12 mouse cellular contexts compared by ENCODE assay signal in genomic region chr1:193156316-193157110, GRCm38 (mm10). TPM values are rescaled to one million over a fixed set of nuclear protein-coding genes. Genes with fewer than 3 reads are reported as not detected.
A peak's percentile ranks its signal among the peaks of the same experiment; 100 is the strongest.
DNase-seq lines count a peak whose midpoint lies in the region; ATAC-seq and TF ChIP-seq lines count a peak whose summit lies in the region.
"Had no signal": no experiment of that assay in that cellular context is flagged by ENCODE, and none has a peak within 500 bp of the region (broad histone marks: within the 10 kb centered on the region; RNA-seq: fewer than 3 reads in every experiment).

No protein-coding gene starts in this region.

- peaks cover 14% of the 10 kb centered on the region for H3K4me1 ChIP-seq in kidney, embryonic 14.5 days (ENCODE audit: control insufficient read depth, insufficient read depth, low read length)
- peaks cover 22% of the 10 kb centered on the region for H3K4me1 ChIP-seq in intestine, embryonic 15.5 days (replicated peaks)
- no peaks in the 10 kb centered on the region; the same call in 1 of the 2 replicates for H3K4me1 ChIP-seq in stomach, postnatal 0 days (replicated peaks; ENCODE audit: control insufficient read depth, insufficient read depth)
- H3K4me1 ChIP-seq in cerebellum, adult 2 months (ENCODE audit: control insufficient read depth, insufficient read depth, low read length) = no peaks in the 10 kb centered on the region

- TF ChIP-seq POLR2A in cerebellum, adult 2 months (IDR thresholded peaks at IDR 0.05; ENCODE audit: borderline replicate concordance, insufficient read depth, low read length) = no peak

- peak; percentile 29 for DNase-seq in kidney, adult 11 months
- peak; percentile 35 for DNase-seq in liver
- DNase-seq in stomach, postnatal 0 days (ENCODE audit: low spot score) = peak; percentile 76
- DNase-seq in layer of hippocampus, adult 11-12 months (ENCODE audit: low spot score) = no peak
- DNase-seq in cerebellum, adult 2 months = no peak
- DNase-seq: embryo, embryonic 11 days had no signal

- TF ChIP-seq EP300 in stomach, postnatal 0 days (optimal IDR thresholded peaks at IDR 0.05) = no peak

- no peak overlapping the region for H3K9ac ChIP-seq in kidney, embryonic 14.5 days (ENCODE audit: low read depth, low read length)
- H3K9ac ChIP-seq in intestine, embryonic 15.5 days = no peak overlapping the region
- H3K9ac ChIP-seq in stomach, postnatal 0 days (ENCODE audit: low read length) = peak overlapping the region; percentile 1
- H3K9ac ChIP-seq: hindbrain, embryonic 13.5 days; lung, embryonic 15.5 days; midbrain, embryonic 15.5 days had no signal

- no peak for ATAC-seq in kidney, embryonic 14.5 days (ENCODE audit: low FRiP score, low TSS enrichment)
- no peak for ATAC-seq in intestine, embryonic 15.5 days
- ATAC-seq in stomach, postnatal 0 days (ENCODE audit: low FRiP score, low TSS enrichment) = peak; percentile 33
- no peak for ATAC-seq in cerebellum, adult (ENCODE audit: insufficient number of reproducible peaks, low FRiP score, low TSS enrichment)
- ATAC-seq: midbrain, embryonic 15.5 days had no signal

- H3K4me3 ChIP-seq in kidney, embryonic 14.5 days (ENCODE audit: low read length) = no peak overlapping the region
- peak overlapping the region; percentile 10 for H3K4me3 ChIP-seq in intestine, embryonic 15.5 days (replicated peaks)
- H3K4me3 ChIP-seq in stomach, postnatal 0 days (ENCODE audit: low read depth, low read length) = no peak overlapping the region
- H3K4me3 ChIP-seq in cerebellum, adult 2 months (replicated peaks; ENCODE audit: insufficient read depth, low read depth, low read length) = no peak overlapping the region
- H3K4me3 ChIP-seq: hindbrain, embryonic 13.5 days; lung, embryonic 15.5 days; midbrain, embryonic 15.5 days had no signal

- peaks cover 28% of the 10 kb centered on the region for H3K27me3 ChIP-seq in kidney, embryonic 14.5 days (ENCODE audit: control insufficient read depth, insufficient read depth, low read length)
- H3K27me3 ChIP-seq in intestine, embryonic 15.5 days (replicated peaks) = peaks cover 15% of the 10 kb centered on the region
- H3K27me3 ChIP-seq in stomach, postnatal 0 days (ENCODE audit: control insufficient read depth, insufficient read depth, low read length) = no peaks in the 10 kb centered on the region
- H3K27me3 ChIP-seq in cerebellum, adult 2 months (ENCODE audit: control insufficient read depth, insufficient read depth, low read length) = no peaks in the 10 kb centered on the region

- no peaks in the 10 kb centered on the region for H3K9me3 ChIP-seq in kidney, embryonic 14.5 days (ENCODE audit: control insufficient read depth, low read length)
- H3K9me3 ChIP-seq in intestine, embryonic 15.5 days = no peaks in the 10 kb centered on the region
- no peaks in the 10 kb centered on the region for H3K9me3 ChIP-seq in stomach, postnatal 0 days (ENCODE audit: control insufficient read depth, low read length)
- H3K9me3 ChIP-seq: hindbrain, embryonic 13.5 days; lung, embryonic 15.5 days; midbrain, embryonic 15.5 days had no signal

- 77% methylated on average over 15 of the region's 15 CpGs for WGBS in kidney, embryonic 14.5 days
- 49% methylated on average over 15 of the region's 15 CpGs for WGBS in intestine, embryonic 15.5 days
- WGBS in stomach, postnatal 0 days = 41% methylated on average over 15 of the region's 15 CpGs
- WGBS in cerebellum, adult 2 months = 79% methylated on average over 15 of the region's 15 CpGs

- no peak overlapping the region for H3K27ac ChIP-seq in kidney, embryonic 14.5 days (ENCODE audit: low read depth, low read length)
- peak overlapping the region; percentile 77 for H3K27ac ChIP-seq in intestine, embryonic 15.5 days
- peak overlapping the region; percentile 86 for H3K27ac ChIP-seq in stomach, postnatal 0 days (replicated peaks)
- no peak overlapping the region for H3K27ac ChIP-seq in cerebellum, adult 2 months (ENCODE audit: insufficient read depth, low read length)
- H3K27ac ChIP-seq: hindbrain, embryonic 13.5 days; lung, embryonic 15.5 days; midbrain, embryonic 15.5 days had no signal

- no peaks in the 10 kb centered on the region for H3K36me3 ChIP-seq in kidney, embryonic 14.5 days (ENCODE audit: control insufficient read depth, insufficient read depth, low read length)
- no peaks in the 10 kb centered on the region for H3K36me3 ChIP-seq in intestine, embryonic 15.5 days
- no peaks in the 10 kb centered on the region for H3K36me3 ChIP-seq in stomach, postnatal 0 days (ENCODE audit: control insufficient read depth, insufficient read depth, low read length)
- H3K36me3 ChIP-seq: hindbrain, embryonic 13.5 days; lung, embryonic 15.5 days; midbrain, embryonic 15.5 days had no signal

- no peak for TF ChIP-seq CTCF in stomach, postnatal 0 days (IDR thresholded peaks at IDR 0.05; ENCODE audit: low read depth)
- no peak for TF ChIP-seq CTCF in cerebellum, adult 2 months (IDR thresholded peaks at IDR 0.05; ENCODE audit: borderline replicate concordance, insufficient read depth, low read depth, low read length)

- H3K4me2 ChIP-seq in kidney, embryonic 14.5 days (replicated peaks; ENCODE audit: low read depth, low read length) = no peak overlapping the region
- peak overlapping the region; percentile 66 for H3K4me2 ChIP-seq in intestine, embryonic 15.5 days (replicated peaks)
- H3K4me2 ChIP-seq in stomach, postnatal 0 days (replicated peaks; ENCODE audit: low read depth) = peak overlapping the region; percentile 36
- H3K4me2 ChIP-seq: hindbrain, embryonic 13.5 days; lung, embryonic 15.5 days; midbrain, embryonic 15.5 days had no signal

RNA-seq across cellular contexts. Expression of gene Irf6, which starts 3.6 kb away (rescaled TPM):
- 7.4 and 16.1 TPM in 2 replicates for polyA plus RNA-seq in kidney, embryonic 14.5 days (2014; fragmentation: Nextera tagmentation; extraction: Ambion mirVana)
- polyA plus RNA-seq in intestine, embryonic 15.5 days (2015; fragmentation: Nextera tagmentation; extraction: Ambion mirVana) = 77.3 and 81.9 TPM in 2 replicates
- 40.7 and 45.0 TPM in 2 replicates for polyA plus RNA-seq in stomach, postnatal 0 days (2015; fragmentation: Nextera tagmentation; extraction: Ambion mirVana)
- polyA plus RNA-seq in cerebellum, adult 2 months (2012; rRNA removed) = 0.89 and 2.0 TPM in 2 replicates

RNA-seq across cellular contexts. Expression of gene A130010J15Rik, which starts 11.3 kb away (rescaled TPM):
- 13.1 and 16.0 TPM in 2 replicates for polyA plus RNA-seq in kidney, embryonic 14.5 days (2014; fragmentation: Nextera tagmentation; extraction: Ambion mirVana)
- polyA plus RNA-seq in intestine, embryonic 15.5 days (2015; fragmentation: Nextera tagmentation; extraction: Ambion mirVana) = 14.1 and 14.3 TPM in 2 replicates
- 11.4 and 11.7 TPM in 2 replicates for polyA plus RNA-seq in stomach, postnatal 0 days (2015; fragmentation: Nextera tagmentation; extraction: Ambion mirVana)
- polyA plus RNA-seq in cerebellum, adult 2 months (2012; rRNA removed) = 4.0 and 4.3 TPM in 2 replicates

RNA-seq across cellular contexts. Expression of gene Diexf, which starts 26.4 kb away (rescaled TPM):
- polyA plus RNA-seq in kidney, embryonic 14.5 days (2014; fragmentation: Nextera tagmentation; extraction: Ambion mirVana) = 9.0 and 11.0 TPM in 2 replicates
- 7.5 and 9.7 TPM in 2 replicates for polyA plus RNA-seq in intestine, embryonic 15.5 days (2015; fragmentation: Nextera tagmentation; extraction: Ambion mirVana)
- 2.1 and 2.4 TPM in 2 replicates for polyA plus RNA-seq in stomach, postnatal 0 days (2015; fragmentation: Nextera tagmentation; extraction: Ambion mirVana)
- polyA plus RNA-seq in cerebellum, adult 2 months (2012; rRNA removed) = 17.7 and 18.9 TPM in 2 replicates

RNA-seq across cellular contexts. Expression of gene Traf3ip3, which starts 45.0 kb away (rescaled TPM):
- 0.50 and 1.6 TPM in 2 replicates for polyA plus RNA-seq in kidney, embryonic 14.5 days (2014; fragmentation: Nextera tagmentation; extraction: Ambion mirVana)
- polyA plus RNA-seq in intestine, embryonic 15.5 days (2015; fragmentation: Nextera tagmentation; extraction: Ambion mirVana) = 3.8 and 4.1 TPM in 2 replicates
- 1.8 and 2.8 TPM in 2 replicates for polyA plus RNA-seq in stomach, postnatal 0 days (2015; fragmentation: Nextera tagmentation; extraction: Ambion mirVana)
- polyA plus RNA-seq in cerebellum, adult 2 months (2012; rRNA removed) = 0.79 and 0.80 TPM in 2 replicates

RNA-seq across cellular contexts. Expression of gene Lamb3, which starts 51.0 kb away (rescaled TPM):
- polyA plus RNA-seq in kidney, embryonic 14.5 days (2014; fragmentation: Nextera tagmentation; extraction: Ambion mirVana) = 0.29 and 0.49 TPM in 2 replicates
- 3.9 and 4.4 TPM in 2 replicates for polyA plus RNA-seq in intestine, embryonic 15.5 days (2015; fragmentation: Nextera tagmentation; extraction: Ambion mirVana)
- 34.9 and 35.5 TPM in 2 replicates for polyA plus RNA-seq in stomach, postnatal 0 days (2015; fragmentation: Nextera tagmentation; extraction: Ambion mirVana)
- 3.9 and 4.1 TPM in 2 replicates for polyA plus RNA-seq in cerebellum, adult 2 months (2012; rRNA removed)

Comparison
In these comparisons a context has a peak if more than half of its experiments do, and no peak if none do; other contexts are left out.
1. DNase-seq: peak in kidney, adult 11 months (single experiment), liver (single experiment) and stomach, postnatal 0 days (single experiment); none in layer of hippocampus, adult 11-12 months (single experiment) and cerebellum, adult 2 months (0 of 2).
2. H3K27ac ChIP-seq: peak in intestine, embryonic 15.5 days (single experiment) and stomach, postnatal 0 days (single experiment); none in kidney, embryonic 14.5 days (single experiment) and cerebellum, adult 2 months (single experiment).